Mouse (Mus musculus): Measurements from ENCODE around the gene Hes2. TPM values are rescaled to one million over a fixed set of nuclear protein-coding genes. Genes with fewer than 3 reads are reported as not detected.

The Hes2 gene
- polyA plus RNA-seq, 1 experiment from 2014 or later: 0.13 TPM

- Histone ChIP-seq H3K4me1 (replicated peaks) (peaks cover 15% of the 10 kb centered on the region), H3K27ac (replicated peaks) (no peak overlapping the region), H3K9me3 (no peaks in the 10 kb centered on the region), H3K4me2 (peak overlapping the region; percentile 54), H3K4me3 (peak overlapping the region; percentile 30), H3K36me3 (no peaks in the 10 kb centered on the region), H3K9ac (peak overlapping the region; percentile 38; the same call in 1 of the 2 replicates), H3K27me3 (peaks cover 85% of the 10 kb centered on the region)
- WGBS: 20% methylated on average over 7 of the region's 7 CpGs
- no peak for ATAC-seq (ENCODE audit: low read depth)
Observed at GRCm38 (mm10) chr4:152151451-152151965, 7.2 kb upstream of the Hes2 start.

DNA sequence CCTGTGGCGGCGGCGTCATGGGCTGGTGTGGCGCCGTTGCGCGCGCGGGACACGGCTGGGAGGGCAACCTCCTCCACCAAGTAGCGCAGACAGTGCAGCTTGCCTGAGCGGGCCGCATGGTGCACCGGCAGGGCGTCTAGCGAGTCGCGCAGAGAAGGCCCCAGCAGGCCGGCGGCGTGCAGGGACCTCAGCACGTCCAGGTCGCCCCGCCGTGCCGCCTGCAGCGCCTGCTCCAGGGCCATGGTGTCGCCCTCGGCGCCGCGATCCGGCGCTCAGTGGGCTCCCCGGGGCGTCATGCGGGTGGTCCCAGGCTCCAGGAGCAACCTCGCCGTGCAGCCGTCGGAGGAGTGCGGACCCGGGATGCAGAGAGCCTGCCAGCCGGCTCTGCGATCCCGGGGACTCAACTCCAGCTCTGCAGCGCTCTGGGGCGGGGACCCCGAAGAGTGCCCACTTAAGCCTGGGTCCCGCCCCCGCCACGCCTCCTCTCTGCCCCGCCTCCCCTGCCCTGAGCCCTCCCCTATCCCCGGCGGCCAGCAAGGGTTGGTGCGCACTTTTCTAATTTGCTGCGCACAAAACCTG, 6.6 kb upstream of the Hes2 start, which contains the start of gene Espn:
Gene Espn (minus strand): TSS at position 406 of the 579 bp plus-strand sequence.
- under 1% methylated on average over 57 of the region's 57 CpGs for WGBS
- H3K9me3 ChIP-seq: no peaks in the 10 kb centered on the region
- H3K27ac ChIP-seq (replicated peaks): no peak within 1 kb of the TSS
- H3K4me2 ChIP-seq: peak within 1 kb of the TSS; percentile 54
- H3K27me3 ChIP-seq: peaks cover 84% of the 10 kb centered on the region
- no peaks in the 10 kb centered on the region for H3K36me3 ChIP-seq
- peak within 1 kb of the TSS; percentile 38; the same call in 1 of the 2 replicates for H3K9ac ChIP-seq
- ATAC-seq (ENCODE audit: low read depth): peak; percentile 57
- peaks cover 15% of the 10 kb centered on the region for H3K4me1 ChIP-seq (replicated peaks)
- peak within 1 kb of the TSS; percentile 30 for H3K4me3 ChIP-seq

DNA sequence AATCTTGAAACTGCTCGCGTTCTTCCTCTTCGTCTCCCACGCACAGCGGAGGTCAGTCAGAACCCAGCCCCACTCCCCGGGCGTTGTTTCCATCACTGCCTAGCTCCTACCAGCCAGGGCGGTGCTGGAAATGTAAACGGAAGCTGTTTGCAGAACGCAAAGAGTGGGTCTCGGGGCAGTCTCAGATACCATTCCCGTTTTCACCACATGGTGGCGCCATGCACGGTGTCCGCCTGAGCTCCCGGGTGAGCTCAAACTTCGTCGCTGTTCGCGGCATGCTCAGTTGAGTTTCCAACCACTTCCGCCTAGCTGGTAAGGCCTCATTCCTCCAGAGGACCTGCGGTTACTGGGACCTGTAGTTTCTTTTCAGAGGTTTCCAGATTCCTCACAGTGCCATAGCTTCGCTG, 4.9 kb upstream of the Hes2 start:
- Histone ChIP-seq H3K9me3 (no peaks in the 10 kb centered on the region), H3K9ac (no peak overlapping the region), H3K27ac (replicated peaks) (no peak overlapping the region), H3K4me2 (peak overlapping the region; percentile 40), H3K4me1 (replicated peaks) (peaks cover 24% of the 10 kb centered on the region), H3K27me3 (peaks cover 94% of the 10 kb centered on the region), H3K36me3 (no peaks in the 10 kb centered on the region), H3K4me3 (0 out of 2 replicates have a peak overlapping the region, but pooled peaks have one; percentile 8)
- WGBS: 3% methylated on average over 23 of the region's 23 CpGs
- ATAC-seq (ENCODE audit: low read depth): no peak

DNA sequence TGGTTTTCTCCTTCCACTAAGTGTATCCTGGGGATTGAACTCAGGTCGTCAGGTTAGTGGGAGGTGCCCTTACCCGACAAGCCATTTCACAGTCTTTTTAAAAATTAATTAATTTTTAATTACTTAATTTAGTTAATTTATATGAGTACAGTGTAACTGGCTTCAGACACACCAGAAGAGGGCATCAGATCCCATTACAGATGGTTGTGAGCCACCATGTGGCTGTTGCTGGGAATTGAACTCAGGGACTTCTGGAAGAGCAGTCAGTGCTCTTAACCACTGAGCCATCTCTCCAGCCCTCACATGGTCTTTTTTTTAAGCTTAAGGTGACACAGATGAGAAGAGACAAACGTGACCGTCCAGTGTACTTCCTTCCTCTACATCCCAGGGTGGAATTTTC, 3.6 kb upstream of the Hes2 start:
- no peak for ATAC-seq (ENCODE audit: low read depth)
- peaks cover 35% of the 10 kb centered on the region for H3K4me1 ChIP-seq (replicated peaks)
- no peaks in the 10 kb centered on the region for H3K9me3 ChIP-seq
- WGBS: 63% methylated on average over 4 of the region's 4 CpGs
- no peak overlapping the region for H3K27ac ChIP-seq (replicated peaks)
- H3K36me3 ChIP-seq: no peaks in the 10 kb centered on the region
- H3K27me3 ChIP-seq: peaks cover 95% of the 10 kb centered on the region
- H3K9ac ChIP-seq: no peak overlapping the region
- no peak overlapping the region for H3K4me3 ChIP-seq
- H3K4me2 ChIP-seq: no peak overlapping the region

DNA sequence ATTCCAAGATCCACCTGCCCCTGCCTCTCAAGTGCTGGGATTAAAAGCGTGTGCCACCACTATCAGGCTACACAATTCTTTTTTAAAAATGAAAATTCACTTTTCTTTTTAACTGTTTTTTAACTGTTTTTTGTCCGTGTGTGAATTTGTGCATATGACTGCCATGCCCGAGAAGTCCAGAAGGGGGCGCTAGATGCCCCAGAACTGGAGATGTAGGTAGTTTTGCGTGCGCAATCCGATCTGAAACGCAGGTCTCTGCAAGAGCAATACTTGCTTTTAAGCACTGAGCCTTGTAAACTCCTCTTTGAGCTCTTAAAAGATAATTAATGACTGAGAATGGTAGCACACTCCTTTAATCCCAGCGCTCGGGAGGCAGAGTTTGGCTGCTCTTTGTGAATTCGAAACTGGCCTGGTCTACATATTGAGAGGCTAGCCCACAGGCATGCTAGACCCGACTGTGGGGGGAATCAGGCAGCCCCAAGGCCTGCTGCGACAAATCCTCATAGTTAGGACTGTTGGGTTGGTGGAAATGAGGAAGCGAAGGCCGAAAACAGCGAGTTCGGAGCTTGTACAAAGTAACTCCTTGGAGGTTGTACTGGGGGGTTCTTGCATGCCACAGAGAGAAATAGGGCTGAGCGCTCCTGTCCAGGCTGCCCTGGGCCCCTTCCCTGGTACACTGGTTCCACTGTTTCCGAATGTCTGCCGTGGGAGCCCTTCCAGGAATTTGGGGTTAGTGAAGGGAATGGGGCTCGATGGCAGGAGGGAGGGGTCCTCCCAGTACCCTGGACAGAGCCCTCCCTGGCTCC, 685 bp upstream of the Hes2 start:
- no peak overlapping the region for H3K9ac ChIP-seq
- H3K36me3 ChIP-seq: no peaks in the 10 kb centered on the region
- 16% methylated on average over 21 of the region's 21 CpGs for WGBS
- H3K4me3 ChIP-seq: 0 out of 2 replicates have a peak overlapping the region, but pooled peaks have one; percentile 1
- ATAC-seq (ENCODE audit: low read depth): no peak
- H3K9me3 ChIP-seq: no peaks in the 10 kb centered on the region
- peak overlapping the region; percentile 30; the same call in 1 of the 2 replicates for H3K4me2 ChIP-seq
- H3K27ac ChIP-seq (replicated peaks): no peak overlapping the region
- H3K4me1 ChIP-seq (replicated peaks): peaks cover 26% of the 10 kb centered on the region
- H3K27me3 ChIP-seq: peaks cover 95% of the 10 kb centered on the region

DNA sequence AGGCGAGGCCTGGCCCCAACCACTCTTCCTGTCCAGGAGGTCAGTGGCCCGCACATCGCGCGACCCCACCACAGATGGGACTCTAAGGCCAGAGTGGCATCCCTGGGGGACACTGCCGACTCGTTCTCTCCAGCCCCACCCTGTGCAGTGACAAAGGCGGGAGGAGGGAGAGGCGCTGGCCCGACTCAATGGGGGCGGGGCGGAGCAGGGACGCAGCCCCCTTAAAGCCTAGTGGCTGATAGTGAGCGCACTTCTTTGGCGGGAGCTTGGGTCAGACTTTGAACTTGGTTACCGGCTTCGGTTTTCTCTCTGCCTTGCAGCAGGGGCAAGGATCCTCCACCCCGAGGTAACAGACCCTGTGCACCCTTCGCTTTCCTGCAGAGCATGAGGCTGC, 615 bp downstream of the Hes2 start:
- peak overlapping the region; percentile 4; the same call in 1 of the 2 replicates for H3K4me3 ChIP-seq
- H3K4me2 ChIP-seq: peak overlapping the region; percentile 30; the same call in 1 of the 2 replicates
- H3K9me3 ChIP-seq: no peaks in the 10 kb centered on the region
- H3K27me3 ChIP-seq: peaks cover 88% of the 10 kb centered on the region
- no peaks in the 10 kb centered on the region for H3K36me3 ChIP-seq
- H3K27ac ChIP-seq (replicated peaks): no peak overlapping the region
- ATAC-seq (ENCODE audit: low read depth): no peak
- no peak overlapping the region for H3K9ac ChIP-seq
- peaks cover 20% of the 10 kb centered on the region for H3K4me1 ChIP-seq (replicated peaks)
- 2% methylated on average over 19 of the region's 19 CpGs for WGBS

GRCm38 (mm10) chr4:152160748-152161147, 2.1 kb downstream of the Hes2 start:
- Histone ChIP-seq H3K4me2 (no peak overlapping the region), H3K27me3 (peaks cover 73% of the 10 kb centered on the region), H3K9me3 (no peaks in the 10 kb centered on the region), H3K4me1 (replicated peaks) (peaks cover 20% of the 10 kb centered on the region), H3K36me3 (no peaks in the 10 kb centered on the region), H3K9ac (no peak overlapping the region), H3K27ac (replicated peaks) (no peak overlapping the region), H3K4me3 (no peak overlapping the region)
- no peak for ATAC-seq (ENCODE audit: low read depth)
- 39% methylated on average over 4 of the region's 4 CpGs for WGBS

GRCm38 (mm10) chr4:152161601-152162000, 2.9 kb downstream of the Hes2 start:
- Histone ChIP-seq H3K4me3 (no peak overlapping the region), H3K4me2 (no peak overlapping the region), H3K27ac (replicated peaks) (no peak overlapping the region), H3K27me3 (peaks cover 69% of the 10 kb centered on the region), H3K9me3 (no peaks in the 10 kb centered on the region), H3K36me3 (no peaks in the 10 kb centered on the region), H3K4me1 (replicated peaks) (peaks cover 20% of the 10 kb centered on the region), H3K9ac (no peak overlapping the region)
- ATAC-seq (ENCODE audit: low read depth): no peak
- 66% methylated on average over 6 of the region's 6 CpGs for WGBS

DNA sequence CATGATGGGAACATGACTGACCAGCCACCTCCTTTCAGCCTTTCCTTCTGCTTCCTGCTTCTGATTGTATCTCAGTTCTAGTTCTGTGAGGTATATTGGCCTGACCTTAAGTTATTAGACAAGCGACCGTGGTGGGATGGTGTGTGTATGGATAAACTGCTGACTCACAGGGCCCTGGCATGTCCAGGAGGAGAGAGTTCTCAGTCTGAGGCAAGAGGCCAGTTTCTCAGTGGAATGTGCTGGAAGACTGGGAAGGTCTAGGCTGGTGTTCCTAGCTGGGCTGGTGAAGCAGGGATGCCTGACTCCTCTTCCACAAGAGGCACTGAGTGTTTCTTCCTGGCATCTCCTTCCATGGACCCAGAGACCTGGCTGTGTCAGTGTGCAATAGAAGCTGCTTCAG, 4.1 kb downstream of the Hes2 start:
- ATAC-seq (ENCODE audit: low read depth): no peak
- Histone ChIP-seq H3K36me3 (no peaks in the 10 kb centered on the region), H3K4me3 (no peak overlapping the region), H3K27me3 (peaks cover 58% of the 10 kb centered on the region), H3K27ac (replicated peaks) (no peak overlapping the region), H3K4me2 (no peak overlapping the region), H3K4me1 (replicated peaks) (peaks cover 20% of the 10 kb centered on the region), H3K9ac (no peak overlapping the region), H3K9me3 (no peaks in the 10 kb centered on the region)
- WGBS: 95% methylated on average over 2 of the region's 2 CpGs

GRCm38 (mm10) chr4:152165036-152165931, 6.6 kb downstream of the Hes2 start:
- ATAC-seq (ENCODE audit: low read depth): no peak
- Histone ChIP-seq H3K36me3 (no peaks in the 10 kb centered on the region), H3K4me3 (no peak overlapping the region), H3K27ac (replicated peaks) (no peak overlapping the region), H3K9me3 (no peaks in the 10 kb centered on the region), H3K4me1 (replicated peaks) (no peaks in the 10 kb centered on the region), H3K4me2 (no peak overlapping the region), H3K27me3 (peaks cover 44% of the 10 kb centered on the region), H3K9ac (no peak overlapping the region)
- 19% methylated on average over 22 of the region's 22 CpGs for WGBS

DNA sequence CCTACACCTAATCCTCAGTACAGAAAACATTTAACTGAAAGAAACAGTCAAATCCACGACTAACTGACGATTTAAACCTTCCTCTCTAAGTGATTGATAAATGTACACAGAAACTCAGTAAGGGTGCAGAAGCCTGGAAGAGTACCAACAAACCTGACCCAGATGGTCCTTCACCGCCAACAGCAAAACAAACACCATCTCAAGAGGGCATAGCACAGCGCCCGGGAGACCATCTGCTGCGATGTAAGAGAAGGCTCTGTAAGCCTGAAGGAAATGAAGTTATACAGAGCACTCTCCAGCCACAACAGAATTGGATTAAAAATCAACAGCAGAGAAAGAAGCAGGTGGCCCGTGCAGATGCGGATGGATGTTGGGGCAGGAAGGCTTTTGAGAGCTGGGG, 9.4 kb downstream of the Hes2 start:
- no peak overlapping the region for H3K9ac ChIP-seq
- no peak overlapping the region for H3K4me3 ChIP-seq
- WGBS: 56% methylated on average over 8 of the region's 8 CpGs
- no peaks in the 10 kb centered on the region for H3K4me1 ChIP-seq (replicated peaks)
- H3K27me3 ChIP-seq: peaks cover 31% of the 10 kb centered on the region
- ATAC-seq (ENCODE audit: low read depth): no peak
- H3K36me3 ChIP-seq: no peaks in the 10 kb centered on the region
- no peak overlapping the region for H3K27ac ChIP-seq (replicated peaks)
- H3K9me3 ChIP-seq: no peaks in the 10 kb centered on the region
- no peak overlapping the region for H3K4me2 ChIP-seq
